Mouse (Mus musculus) hindbrain, embryonic 16.5 days (tissue): ENCODE measurements at regions not wholly inside any gene's neighbourhood (a gene's known extent, or its start where the extent isn't known, plus 50 kb on each side); places are given as distances from the start of the nearest gene placed in this dataset.

ENCODE experiments used
- ATAC-seq: fragments of 200-750 bp; cut with Nextera tagmentation; 2 replicates; pipeline ENCODE4 v1.8.0; 2017; ENCODE audit warnings: moderate TSS enrichment, moderate library complexity
- H3K27ac ChIP-seq: fragments of 300-500 bp; sonication (generic); 2 replicates; pipeline ENCODE4 v1.5.1; 2014; ENCODE audit warnings: low read depth, mild to moderate bottlenecking, control low read depth, low read length, moderate library complexity
- H3K27me3 ChIP-seq: fragments of 300-500 bp; sonication (generic); replicated peaks from 2 replicates; pipeline ENCODE4 v1.6.1; 2014; ENCODE audit warnings: low read length; ENCODE audit not compliant: control insufficient read depth, insufficient read depth
- H3K36me3 ChIP-seq: fragments of 300-500 bp; sonication (generic); 2 replicates; pipeline ENCODE4 v1.6.1; 2014; ENCODE audit warnings: mild to moderate bottlenecking, low read length, moderate library complexity, mixed read lengths; ENCODE audit not compliant: control insufficient read depth, insufficient read depth
- H3K4me1 ChIP-seq: fragments of 300-500 bp; sonication (generic); 2 replicates; pipeline ENCODE4 v1.6.1; 2014; ENCODE audit warnings: low read depth, low read length; ENCODE audit not compliant: control insufficient read depth, insufficient read depth
- H3K4me2 ChIP-seq: fragments of 300-500 bp; sonication (generic); 2 replicates; pipeline ENCODE4 v1.6.1; 2014; ENCODE audit warnings: mild to moderate bottlenecking, low read length, control low read depth, moderate library complexity
- H3K4me3 ChIP-seq: fragments of 300-500 bp; sonication (generic); 2 replicates; pipeline ENCODE4 v1.5.1; 2014; ENCODE audit warnings: mild to moderate bottlenecking, low read length, control low read depth, moderate library complexity
- H3K9ac ChIP-seq: fragments of 300-500 bp; sonication (generic); 2 replicates; pipeline ENCODE4 v1.6.1; 2014; ENCODE audit warnings: low read depth, mild to moderate bottlenecking, control low read depth, low read length, moderate library complexity
- H3K9me3 ChIP-seq: fragments of 300-500 bp; sonication (generic); 2 replicates; pipeline ENCODE4 v1.6.1; 2014; ENCODE audit warnings: mild to moderate bottlenecking, low read length, moderate library complexity; ENCODE audit not compliant: control insufficient read depth
- WGBS: fragments of 180-500 bp; shearing (Covaris S2); extraction: QIAGEN DNeasy Blood & Tissue Kit; methylation state at CpG from one replicate; pipeline ENCODE4 v1.1.7; 2014; 5-methylcytosine and 5-hydroxymethylcytosine counted together

- Histone ChIP-seq H3K27ac (no peak overlapping the region), H3K4me3 (no peak overlapping the region), H3K4me2 (no peak overlapping the region), H3K9me3 (no peaks in the 10 kb centered on the region), H3K9ac (no peak overlapping the region), H3K36me3 (no peaks in the 10 kb centered on the region), H3K27me3 (no peaks in the 10 kb centered on the region), H3K4me1 (no peaks in the 10 kb centered on the region)
- ATAC-seq = no peak
- 26% methylated on average over 3 of the region's 3 CpGs for WGBS
Measured at GRCm38 (mm10) chr19:59742946-59743345, 200.5 kb downstream of the Rab11fip2 start.

DNA sequence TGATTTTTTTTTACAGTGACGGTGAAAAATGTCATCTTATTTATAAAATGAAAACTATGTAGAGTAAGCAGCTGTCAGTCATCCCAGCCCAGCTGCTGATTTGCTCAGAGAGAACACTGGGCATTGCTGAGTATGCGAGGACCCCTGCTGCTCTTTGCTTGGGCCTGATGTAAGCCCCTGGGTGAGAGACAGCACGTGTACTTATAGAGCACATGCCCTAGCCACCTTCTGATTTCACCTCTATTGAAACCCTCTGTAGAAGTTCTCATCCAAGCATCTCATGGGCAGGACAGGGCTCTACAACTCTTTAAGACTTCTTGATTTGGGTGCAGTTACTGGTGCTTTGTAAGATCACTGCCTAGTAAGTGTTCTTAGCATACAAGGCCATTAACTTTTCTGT lies 182.2 kb downstream of the Rab11fip2 start:
- H3K4me3 ChIP-seq = no peak overlapping the region

DNA sequence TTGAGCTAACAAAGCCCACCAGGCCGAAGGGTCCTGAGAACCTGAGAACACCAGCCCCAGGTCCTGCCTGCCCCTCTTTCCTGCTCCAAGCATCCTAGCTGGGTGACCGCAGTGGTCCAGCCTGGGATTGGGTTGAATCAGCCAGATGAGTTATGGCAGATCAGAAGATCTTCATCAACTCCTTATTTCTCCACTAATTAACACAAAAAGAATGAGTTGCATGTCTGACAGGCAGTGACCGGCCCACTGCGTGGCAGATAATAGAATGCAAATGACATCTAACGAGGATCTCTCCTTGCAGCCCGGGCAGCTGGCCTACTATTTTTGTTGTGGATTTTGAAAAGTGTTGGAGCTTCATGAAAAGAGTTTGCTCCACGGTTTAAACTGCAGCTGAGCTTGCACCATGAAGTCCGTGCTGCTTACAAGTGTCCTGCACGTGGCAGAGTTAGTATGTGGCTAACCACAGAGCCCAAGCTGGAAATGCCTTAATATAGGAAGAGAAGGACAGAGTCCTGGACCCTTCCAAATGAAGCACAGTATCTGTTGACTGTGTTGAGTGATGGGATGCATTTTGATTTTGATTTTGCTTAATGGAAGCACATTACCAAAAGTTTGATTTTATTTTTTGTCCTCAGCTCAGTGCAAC lies 158.9 kb downstream of the Rab11fip2 start:
- 49% methylated on average over 9 of the region's 9 CpGs for WGBS
- no peaks in the 10 kb centered on the region for H3K9me3 ChIP-seq
- H3K4me3 ChIP-seq = no peak overlapping the region

More for the DNA sequence above, 182.2 kb downstream of the Rab11fip2 start:
- ATAC-seq = no peak
- Histone ChIP-seq H3K4me2 (no peak overlapping the region), H3K27ac (no peak overlapping the region), H3K9ac (no peak overlapping the region), H3K4me1 (no peaks in the 10 kb centered on the region), H3K9me3 (no peaks in the 10 kb centered on the region), H3K27me3 (no peaks in the 10 kb centered on the region), H3K36me3 (no peaks in the 10 kb centered on the region)
- 58% methylated on average over 3 of the region's 3 CpGs for WGBS

GRCm38 (mm10) chr19:59831304-59831703 lies 112.2 kb downstream of the Rab11fip2 start:
- H3K9me3 ChIP-seq = no peaks in the 10 kb centered on the region
- no peak overlapping the region for H3K4me3 ChIP-seq
- H3K9ac ChIP-seq = no peak overlapping the region
- ATAC-seq = no peak
- 83% methylated on average over 4 of the region's 4 CpGs for WGBS
- H3K27ac ChIP-seq = no peak overlapping the region
- H3K27me3 ChIP-seq = no peaks in the 10 kb centered on the region
- H3K36me3 ChIP-seq = no peaks in the 10 kb centered on the region
- no peak overlapping the region for H3K4me2 ChIP-seq
- no peaks in the 10 kb centered on the region for H3K4me1 ChIP-seq

More for the DNA sequence above, 158.9 kb downstream of the Rab11fip2 start:
- Histone ChIP-seq H3K36me3 (no peaks in the 10 kb centered on the region), H3K27me3 (no peaks in the 10 kb centered on the region), H3K9ac (no peak overlapping the region), H3K4me2 (no peak overlapping the region), H3K27ac (no peak overlapping the region), H3K4me1 (no peaks in the 10 kb centered on the region)
- ATAC-seq = no peak

DNA sequence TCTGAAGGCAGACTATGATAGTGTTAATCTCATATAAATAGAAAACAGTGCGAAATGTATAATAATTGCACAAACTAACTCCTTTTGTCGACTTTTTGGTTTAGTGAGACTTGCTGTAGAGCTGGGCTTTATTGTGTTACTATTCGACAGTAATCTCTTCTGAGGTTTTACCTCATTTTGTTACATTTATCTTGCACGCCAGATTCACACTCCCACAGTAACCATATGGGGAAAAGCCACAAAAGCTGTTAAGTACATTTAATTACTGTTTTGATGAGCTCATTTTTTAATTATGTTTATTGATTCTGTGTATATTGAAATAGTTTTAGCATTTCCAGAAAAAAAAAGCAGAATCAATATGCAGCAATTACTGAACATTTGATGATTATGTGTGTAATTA lies 106.3 kb downstream of the Rab11fip2 start:
- 83% methylated on average over 4 of the region's 4 CpGs for WGBS
- Histone ChIP-seq H3K27ac (no peak overlapping the region), H3K36me3 (no peaks in the 10 kb centered on the region), H3K4me2 (no peak overlapping the region), H3K4me3 (no peak overlapping the region), H3K27me3 (no peaks in the 10 kb centered on the region), H3K4me1 (no peaks in the 10 kb centered on the region), H3K9ac (no peak overlapping the region), H3K9me3 (no peaks in the 10 kb centered on the region)
- no peak for ATAC-seq

- no peaks in the 10 kb centered on the region for H3K36me3 ChIP-seq
- no peak overlapping the region for H3K9ac ChIP-seq
- ATAC-seq = no peak
- H3K9me3 ChIP-seq = no peaks in the 10 kb centered on the region
- H3K4me1 ChIP-seq = no peaks in the 10 kb centered on the region
- WGBS = 60% methylated on average over 6 of the region's 6 CpGs
- no peak overlapping the region for H3K27ac ChIP-seq
- no peak overlapping the region for H3K4me3 ChIP-seq
- H3K4me2 ChIP-seq = no peak overlapping the region
- no peaks in the 10 kb centered on the region for H3K27me3 ChIP-seq
Measured at GRCm38 (mm10) chr19:59837628-59838027, 105.8 kb downstream of the Rab11fip2 start.

- no peaks in the 10 kb centered on the region for H3K4me1 ChIP-seq
- no peak overlapping the region for H3K4me3 ChIP-seq
- no peaks in the 10 kb centered on the region for H3K36me3 ChIP-seq
- H3K9ac ChIP-seq = no peak overlapping the region
- no peaks in the 10 kb centered on the region for H3K27me3 ChIP-seq
- H3K9me3 ChIP-seq = no peaks in the 10 kb centered on the region
- H3K27ac ChIP-seq = no peak overlapping the region
- H3K4me2 ChIP-seq = no peak overlapping the region
- WGBS = 90% methylated on average over 3 of the region's 3 CpGs
- ATAC-seq = no peak
Measured at GRCm38 (mm10) chr19:59844270-59844669, 99.2 kb downstream of the Rab11fip2 start.

- WGBS = 94% methylated on average over 1 of the region's 1 CpGs
- Histone ChIP-seq H3K4me3 (no peak overlapping the region), H3K27me3 (no peaks in the 10 kb centered on the region), H3K9ac (no peak overlapping the region), H3K27ac (no peak overlapping the region), H3K4me1 (no peaks in the 10 kb centered on the region), H3K36me3 (no peaks in the 10 kb centered on the region), H3K4me2 (no peak overlapping the region), H3K9me3 (no peaks in the 10 kb centered on the region)
- no peak for ATAC-seq
Measured at GRCm38 (mm10) chr19:59846807-59847206, 96.6 kb downstream of the Rab11fip2 start.

DNA sequence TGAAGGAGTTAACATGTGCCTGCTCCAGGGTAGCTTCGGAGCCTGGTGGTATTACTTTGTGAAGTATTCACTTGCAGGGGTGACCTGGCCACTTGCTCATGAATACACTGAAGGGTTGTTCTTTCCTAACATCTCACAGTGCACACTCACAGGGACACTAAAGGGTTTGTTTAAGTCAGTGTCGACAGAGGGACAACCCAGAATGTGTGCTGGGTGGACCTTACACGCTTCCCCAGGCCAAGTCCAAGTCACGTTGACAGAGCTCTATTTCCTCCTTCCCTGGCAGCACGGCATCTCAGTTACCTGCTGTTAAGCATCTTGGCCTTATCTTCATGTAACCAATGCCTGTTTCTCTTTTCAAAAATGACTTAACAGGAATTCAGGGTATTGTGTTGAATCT lies 92.8 kb downstream of the Rab11fip2 start:
- Histone ChIP-seq H3K36me3 (no peaks in the 10 kb centered on the region), H3K27me3 (no peaks in the 10 kb centered on the region), H3K4me1 (no peaks in the 10 kb centered on the region), H3K9me3 (no peaks in the 10 kb centered on the region), H3K27ac (no peak overlapping the region), H3K9ac (no peak overlapping the region), H3K4me2 (no peak overlapping the region), H3K4me3 (no peak overlapping the region)
- WGBS = 68% methylated on average over 5 of the region's 5 CpGs
- no peak for ATAC-seq
